Mouse (Mus musculus) T-helper 1 cell (primary cell): ENCODE data around the gene Hspb2.

ENCODE experiments used
- in situ Hi-C: fragments of 300-600 bp; cut with MboI, MseI; formaldehyde crosslinking; loops from one replicate; pipeline ENCODE4 v1.15.1; 2025; ENCODE audit warnings: high pct_unique_total_duplicates

The Hspb2 gene

GRCm38 (mm10) chr9:50752054-50752602 is at the start of gene Hspb2:
Hspb2 (minus strand) TSS chr9:50752354.
- in situ Hi-C loops = loop anchor here (25.0 kb wide), 1 partner anchor 1690 kb away; the partner anchor contains the start of gene Zw10

- in situ Hi-C loops = no loop called here
These were observed 48.8 kb upstream of the Hspb2 start for GRCm38 (mm10) chr9:50800985-50801384.

- in situ Hi-C loops = no loop called here
These were observed 46.2 kb upstream of the Hspb2 start for GRCm38 (mm10) chr9:50798368-50798767.

GRCm38 (mm10) chr9:50797641-50798040 is 45.5 kb upstream of the Hspb2 start:
- in situ Hi-C loops = no loop called here

- in situ Hi-C loops = no loop called here
These were observed 44.6 kb upstream of the Hspb2 start for GRCm38 (mm10) chr9:50796776-50797175.

GRCm38 (mm10) chr9:50795266-50795665 is 43.1 kb upstream of the Hspb2 start:
- in situ Hi-C loops = no loop called here

GRCm38 (mm10) chr9:50782155-50782554 is 30.0 kb upstream of the Hspb2 start:
- in situ Hi-C loops = no loop called here

- in situ Hi-C loops = no loop called here
These were observed 24.1 kb upstream of the Hspb2 start for GRCm38 (mm10) chr9:50776162-50776760.

GRCm38 (mm10) chr9:50775662-50776126 is 23.5 kb upstream of the Hspb2 start:
- in situ Hi-C loops = no loop called here

- in situ Hi-C loops = loop anchor here (25.0 kb wide), 1 partner anchor 1713 kb away; the partner anchor contains the start of gene Zw10
These were observed 22.9 kb upstream of the Hspb2 start, which contains the start of the genes Alg9 and 1110032A03Rik for GRCm38 (mm10) chr9:50774991-50775612. Alg9 (plus strand) TSS chr9:50775019. 1110032A03Rik (minus strand) TSS chr9:50775520.

GRCm38 (mm10) chr9:50774026-50774462 is 21.9 kb upstream of the Hspb2 start:
- in situ Hi-C loops = loop anchor here (25.0 kb wide), 1 partner anchor 1712 kb away; the partner anchor contains the start of gene Zw10

- in situ Hi-C loops = loop anchor here (25.0 kb wide), 1 partner anchor 1708 kb away; the partner anchor contains the start of gene Zw10
These were observed 17.9 kb upstream of the Hspb2 start for GRCm38 (mm10) chr9:50770011-50770410.

GRCm38 (mm10) chr9:50768107-50769002 is 16.2 kb upstream of the Hspb2 start, which contains the start of gene Fdxacb1:
Fdxacb1 (plus strand) TSS chr9:50768236.
- in situ Hi-C loops = loop anchor here (25.0 kb wide), 1 partner anchor 1706 kb away; the partner anchor contains the start of gene Zw10

GRCm38 (mm10) chr9:50767531-50768106 is 15.5 kb upstream of the Hspb2 start:
- in situ Hi-C loops = loop anchor here (25.0 kb wide), 1 partner anchor 1705 kb away; the partner anchor contains the start of gene Zw10

- in situ Hi-C loops = loop anchor here (25.0 kb wide), 1 partner anchor 1701 kb away; the partner anchor contains the start of gene Zw10
These were observed 11.2 kb upstream of the Hspb2 start for GRCm38 (mm10) chr9:50763331-50763730.

GRCm38 (mm10) chr9:50761520-50762243 is 9.5 kb upstream of the Hspb2 start:
- in situ Hi-C loops = loop anchor here (25.0 kb wide), 1 partner anchor 1699 kb away; the partner anchor contains the start of gene Zw10

GRCm38 (mm10) chr9:50756711-50757110 is 4.6 kb upstream of the Hspb2 start:
- in situ Hi-C loops = loop anchor here (25.0 kb wide), 1 partner anchor 1694 kb away; the partner anchor contains the start of gene Zw10

- in situ Hi-C loops = loop anchor here (25.0 kb wide), 1 partner anchor 1692 kb away; the partner anchor contains the start of gene Zw10
These were observed 1.8 kb upstream of the Hspb2 start for GRCm38 (mm10) chr9:50753947-50754346.

GRCm38 (mm10) chr9:50752784-50753615 is 846 bp upstream of the Hspb2 start:
- in situ Hi-C loops = loop anchor here (25.0 kb wide), 1 partner anchor 1691 kb away; the partner anchor contains the start of gene Zw10
